Comparison of ENCODE assay signal across 18 mouse cellular contexts in genomic region chr3:151893421-151894235, GRCm38 (mm10). TPM values are rescaled to one million over a fixed set of nuclear protein-coding genes. Genes with fewer than 3 reads are reported as not detected.
DNase-seq lines count a peak whose midpoint lies in the region; ATAC-seq and TF ChIP-seq lines count a peak whose summit lies in the region.
"Had no signal": no experiment of that assay in that cellular context is flagged by ENCODE, and none has a peak within 500 bp of the region (broad histone marks: within the 10 kb centered on the region; RNA-seq: fewer than 3 reads in every experiment).

No protein-coding gene starts in this region.

- ATAC-seq in forebrain, embryonic 14.5 days = peak; percentile 57
- ATAC-seq in forebrain, postnatal 0 days = no peak
- no peak for ATAC-seq in stomach, embryonic 16.5 days (ENCODE audit: insufficient read depth, low FRiP score)

- TF ChIP-seq POLR2A in lung, adult 2 months (IDR thresholded peaks at IDR 0.05; ENCODE audit: borderline replicate concordance, extremely low read depth, low read depth, low read length) = no peak

- H3K4me3 ChIP-seq in forebrain, embryonic 14.5 days (ENCODE audit: low read depth, low read length) = no peak overlapping the region
- H3K4me3 ChIP-seq in forebrain, postnatal 0 days (ENCODE audit: low read depth, low read length) = no peak overlapping the region
- no peak overlapping the region for H3K4me3 ChIP-seq in lung, adult 2 months (replicated peaks; ENCODE audit: extremely low read depth, low read depth, low read length)
- H3K4me3 ChIP-seq in limb, embryonic 10.5 days = no peak overlapping the region
- H3K4me3 ChIP-seq in stomach, embryonic 16.5 days (replicated peaks; ENCODE audit: low read length) = no peak overlapping the region
- H3K4me3 ChIP-seq: embryonic facial prominence, embryonic 12.5 days; layer of hippocampus, adult 2 months; liver, embryonic 15.5 days; neural tube, embryonic 12.5 days had no signal

- no peak overlapping the region for H3K27ac ChIP-seq in forebrain, embryonic 14.5 days (ENCODE audit: low read depth, low read length)
- no peak overlapping the region for H3K27ac ChIP-seq in forebrain, postnatal 0 days (ENCODE audit: low read depth, low read length)
- H3K27ac ChIP-seq in limb, embryonic 10.5 days = peak overlapping the region; percentile 63
- H3K27ac ChIP-seq in stomach, embryonic 16.5 days (ENCODE audit: low read length) = peak overlapping the region; percentile 23; the same call in 1 of the 2 replicates
- H3K27ac ChIP-seq: layer of hippocampus, adult 2 months; liver, embryonic 15.5 days; neural tube, embryonic 12.5 days had no signal

- WGBS in forebrain, embryonic 14.5 days = 66% methylated on average over 11 of the region's 11 CpGs
- 55% methylated on average over 11 of the region's 11 CpGs for WGBS in forebrain, postnatal 0 days
- WGBS in lung, adult 2 months = 73% methylated on average over 11 of the region's 11 CpGs
- WGBS in limb, embryonic 10.5 days = 63% methylated on average over 11 of the region's 11 CpGs
- 63% methylated on average over 11 of the region's 11 CpGs for WGBS in stomach, embryonic 16.5 days

- H3K9ac ChIP-seq in forebrain, embryonic 14.5 days (ENCODE audit: low read length) = no peak overlapping the region
- H3K9ac ChIP-seq in forebrain, postnatal 0 days = no peak overlapping the region
- H3K9ac ChIP-seq in stomach, embryonic 16.5 days (ENCODE audit: low read length) = no peak overlapping the region
- H3K9ac ChIP-seq: embryonic facial prominence, embryonic 12.5 days; liver, embryonic 15.5 days; neural tube, embryonic 12.5 days had no signal

- peak; percentile 46 for DNase-seq in forebrain, embryonic 14.5 days (ENCODE audit: low spot score)
- no peak for DNase-seq in forebrain, postnatal 0 days
- peak; percentile 18 to 47 for DNase-seq in lung, adult 18-20 months
- no peak for DNase-seq in lung, adult 2 months
- no peak for DNase-seq in limb, embryonic 10.5 days (ENCODE audit: low spot score)
- DNase-seq in left cerebral cortex, adult 18-20 months (ENCODE audit: low spot score in 2 of 2) = no peak
- no peak for DNase-seq in right cerebral cortex, postnatal 4 days
- DNase-seq: B cell, adult 2 months; cerebellum, adult 11-12 months; kidney, adult 9 months; midbrain, embryonic 14.5 days had no signal

- no peak overlapping the region for H3K4me2 ChIP-seq in forebrain, embryonic 14.5 days (ENCODE audit: low read length)
- no peak overlapping the region for H3K4me2 ChIP-seq in forebrain, postnatal 0 days (ENCODE audit: low read depth)
- no peak overlapping the region for H3K4me2 ChIP-seq in stomach, embryonic 16.5 days (ENCODE audit: low read depth, low read length)
- H3K4me2 ChIP-seq: embryonic facial prominence, embryonic 12.5 days; liver, embryonic 15.5 days; neural tube, embryonic 12.5 days had no signal

- H3K9me3 ChIP-seq in forebrain, embryonic 14.5 days (replicated peaks; ENCODE audit: control insufficient read depth, low read length) = no peaks in the 10 kb centered on the region
- H3K9me3 ChIP-seq in forebrain, postnatal 0 days (ENCODE audit: low read length) = no peaks in the 10 kb centered on the region
- no peaks in the 10 kb centered on the region for H3K9me3 ChIP-seq in limb, embryonic 10.5 days (replicated peaks)
- no peaks in the 10 kb centered on the region for H3K9me3 ChIP-seq in stomach, embryonic 16.5 days (replicated peaks; ENCODE audit: control insufficient read depth, low read length)
- H3K9me3 ChIP-seq: embryonic facial prominence, embryonic 12.5 days; liver, embryonic 15.5 days; neural tube, embryonic 12.5 days had no signal

- no peaks in the 10 kb centered on the region for H3K36me3 ChIP-seq in forebrain, embryonic 14.5 days (ENCODE audit: control insufficient read depth, insufficient read depth, low read length)
- H3K36me3 ChIP-seq in forebrain, postnatal 0 days (ENCODE audit: insufficient read depth) = no peaks in the 10 kb centered on the region
- H3K36me3 ChIP-seq in limb, embryonic 10.5 days = no peaks in the 10 kb centered on the region
- no peaks in the 10 kb centered on the region for H3K36me3 ChIP-seq in stomach, embryonic 16.5 days (ENCODE audit: control insufficient read depth, insufficient read depth, low read length)
- H3K36me3 ChIP-seq: embryonic facial prominence, embryonic 12.5 days; liver, embryonic 15.5 days; neural tube, embryonic 12.5 days had no signal

- H3K4me1 ChIP-seq in forebrain, embryonic 14.5 days (ENCODE audit: control insufficient read depth, insufficient read depth, low read length) = 0 out of 2 replicates have a peak, but pooled peaks cover 4% of the 10 kb centered on the region
- no peaks in the 10 kb centered on the region for H3K4me1 ChIP-seq in forebrain, postnatal 0 days (ENCODE audit: insufficient read depth)
- 0 out of 2 replicates have a peak, but pooled peaks cover 2% of the 10 kb centered on the region for H3K4me1 ChIP-seq in lung, adult 2 months (ENCODE audit: control insufficient read depth, insufficient read depth, low read length)
- peaks cover 49% of the 10 kb centered on the region for H3K4me1 ChIP-seq in limb, embryonic 10.5 days
- H3K4me1 ChIP-seq in stomach, embryonic 16.5 days (ENCODE audit: control insufficient read depth, insufficient read depth, low read length) = peaks cover 14% of the 10 kb centered on the region
- H3K4me1 ChIP-seq: liver, embryonic 15.5 days; neural tube, embryonic 12.5 days had no signal

- TF ChIP-seq CTCF in forebrain, postnatal 0 days (IDR thresholded peaks at IDR 0.05; ENCODE audit: low read depth) = no peak
- no peak for TF ChIP-seq CTCF in lung, adult 2 months (IDR thresholded peaks at IDR 0.05; ENCODE audit: insufficient read depth, low read length)

- H3K27me3 ChIP-seq in forebrain, embryonic 14.5 days (replicated peaks; ENCODE audit: control insufficient read depth, insufficient read depth, low read length) = no peaks in the 10 kb centered on the region
- H3K27me3 ChIP-seq in forebrain, postnatal 0 days (ENCODE audit: insufficient read depth, low read length) = no peaks in the 10 kb centered on the region
- no peaks in the 10 kb centered on the region for H3K27me3 ChIP-seq in limb, embryonic 10.5 days (ENCODE audit: low read depth, poor library complexity, severe bottlenecking)
- no peaks in the 10 kb centered on the region for H3K27me3 ChIP-seq in stomach, embryonic 16.5 days (ENCODE audit: control insufficient read depth, insufficient read depth, low read length)
- H3K27me3 ChIP-seq: embryonic facial prominence, embryonic 12.5 days; liver, embryonic 15.5 days; neural tube, embryonic 12.5 days had no signal

RNA-seq across cellular contexts. Expression of gene Ptgfr, which starts 56.2 kb away (rescaled TPM):
- 0.51 and 0.87 TPM in 2 replicates for polyA plus RNA-seq in forebrain, embryonic 14.5 days (2014; fragmentation: Nextera tagmentation; extraction: Ambion mirVana)
- 0.69 and 21.6 TPM in 2 replicates for total RNA-seq in forebrain, postnatal 0 days (2014; rRNA removed)
- polyA plus RNA-seq in forebrain, postnatal 0 days (2015; fragmentation: Nextera tagmentation; extraction: Ambion mirVana) = 1.0 and 1.1 TPM in 2 replicates
- polyA plus RNA-seq in lung, adult 2 months (2012; rRNA removed) = 4.1 and 7.4 TPM in 2 replicates
- polyA plus RNA-seq in limb, embryonic 10.5 days (2016; fragmentation: Nextera tagmentation; extraction: Ambion mirVana) = 0.74 and 1.8 TPM in 2 replicates
- polyA plus RNA-seq in stomach, embryonic 16.5 days (2015; fragmentation: Nextera tagmentation; extraction: Ambion mirVana) = 1.7 and 1.9 TPM in 2 replicates
- total RNA-seq in left cerebral cortex, adult 18-20 months (2021) = 1 to 10 TPM; 1.0 to 1.3 TPM
- total RNA-seq: granulocyte monocyte progenitor cell, adult 5-6 weeks; hematopoietic stem cell, adult 5-6 weeks had no signal

Comparison
In these comparisons a context has a peak if more than half of its experiments do, and no peak if none do; other contexts are left out.
1. DNase-seq: peak in forebrain, embryonic 14.5 days (single experiment) and lung, adult 18-20 months (2 of 2); none in forebrain, postnatal 0 days (single experiment), lung, adult 2 months (single experiment), limb, embryonic 10.5 days (single experiment), left cerebral cortex, adult 18-20 months (0 of 2) and right cerebral cortex, postnatal 4 days (single experiment).
2. H3K27ac ChIP-seq: peak in limb, embryonic 10.5 days (single experiment) and stomach, embryonic 16.5 days (single experiment); none in forebrain, embryonic 14.5 days (single experiment) and forebrain, postnatal 0 days (single experiment).